Mouse (Mus musculus) midbrain, embryonic 13.5 days (tissue): Measurements from ENCODE around the gene E330017A01Rik. TPM values are rescaled to one million over a fixed set of nuclear protein-coding genes. Genes with fewer than 3 reads are reported as not detected.

Experiments
- ATAC-seq: fragments of 200-750 bp; cut with Nextera tagmentation; 2 replicates; pipeline ENCODE4 v1.8.0; 2017; ENCODE audit warnings: mild to moderate bottlenecking, moderate TSS enrichment, moderate library complexity
- H3K27ac ChIP-seq: fragments of 300-500 bp; sonication (generic); 2 replicates; pipeline ENCODE4 v1.5.1; 2015; ENCODE audit warnings: inconsistent platforms, mild to moderate bottlenecking, moderate library complexity
- H3K27me3 ChIP-seq: fragments of 300-500 bp; sonication (generic); 2 replicates; pipeline ENCODE4 v1.6.1; 2015; ENCODE audit warnings: mild to moderate bottlenecking, inconsistent platforms
- H3K36me3 ChIP-seq: fragments of 300-500 bp; sonication (generic); 2 replicates; pipeline ENCODE4 v1.6.1; 2015; ENCODE audit warnings: mild to moderate bottlenecking, inconsistent platforms
- H3K4me1 ChIP-seq: fragments of 300-500 bp; sonication (generic); replicated peaks from 2 replicates; pipeline ENCODE4 v1.6.1; 2015; ENCODE audit warnings: inconsistent platforms
- H3K4me2 ChIP-seq: fragments of 300-500 bp; sonication (generic); replicated peaks from 2 replicates; pipeline ENCODE4 v1.6.1; 2015; ENCODE audit warnings: moderate library complexity, mild to moderate bottlenecking, inconsistent platforms
- H3K4me3 ChIP-seq: fragments of 300-500 bp; sonication (generic); replicated peaks from 2 replicates; pipeline ENCODE4 v1.5.1; 2015; ENCODE audit warnings: mild to moderate bottlenecking, inconsistent platforms
- H3K9ac ChIP-seq: fragments of 300-500 bp; sonication (generic); replicated peaks from 2 replicates; pipeline ENCODE4 v1.6.1; 2015; ENCODE audit warnings: mild to moderate bottlenecking, inconsistent platforms
- H3K9me3 ChIP-seq: fragments of 300-500 bp; sonication (generic); 2 replicates; pipeline ENCODE4 v1.6.1; 2016; ENCODE audit warnings: mild to moderate bottlenecking, inconsistent platforms
- WGBS: fragments of 180-500 bp; shearing (Covaris S2); methylation state at CpG from one replicate; pipeline ENCODE4 v1.1.7; 2015; 5-methylcytosine and 5-hydroxymethylcytosine counted together
- polyA plus RNA-seq: library from polyadenylated mRNA; unstranded; fragments of >200 nt; fragmentation: Nextera tagmentation; extraction: Ambion mirVana; gene quantifications from 2 replicates; pipeline ENCODE4 v1.2.1, GENCODE M21; 2015

Gene E330017A01Rik
- polyA plus RNA-seq: not detected in 2 replicates

- ATAC-seq: no peak
- no peaks in the 10 kb centered on the region for H3K36me3 ChIP-seq
- WGBS: 87% methylated on average over 3 of the region's 3 CpGs
- H3K9ac ChIP-seq: no peak within 1 kb of the TSS
- no peaks in the 10 kb centered on the region for H3K4me1 ChIP-seq
- no peaks in the 10 kb centered on the region for H3K9me3 ChIP-seq
- H3K27me3 ChIP-seq: no peaks in the 10 kb centered on the region
- no peak within 1 kb of the TSS for H3K4me2 ChIP-seq
- H3K4me3 ChIP-seq: no peak within 1 kb of the TSS
- no peak within 1 kb of the TSS for H3K27ac ChIP-seq
Observed at GRCm38 (mm10) chr16:58638689-58639175, at the start of gene E330017A01Rik. E330017A01Rik (minus strand) TSS chr16:58638739.

DNA sequence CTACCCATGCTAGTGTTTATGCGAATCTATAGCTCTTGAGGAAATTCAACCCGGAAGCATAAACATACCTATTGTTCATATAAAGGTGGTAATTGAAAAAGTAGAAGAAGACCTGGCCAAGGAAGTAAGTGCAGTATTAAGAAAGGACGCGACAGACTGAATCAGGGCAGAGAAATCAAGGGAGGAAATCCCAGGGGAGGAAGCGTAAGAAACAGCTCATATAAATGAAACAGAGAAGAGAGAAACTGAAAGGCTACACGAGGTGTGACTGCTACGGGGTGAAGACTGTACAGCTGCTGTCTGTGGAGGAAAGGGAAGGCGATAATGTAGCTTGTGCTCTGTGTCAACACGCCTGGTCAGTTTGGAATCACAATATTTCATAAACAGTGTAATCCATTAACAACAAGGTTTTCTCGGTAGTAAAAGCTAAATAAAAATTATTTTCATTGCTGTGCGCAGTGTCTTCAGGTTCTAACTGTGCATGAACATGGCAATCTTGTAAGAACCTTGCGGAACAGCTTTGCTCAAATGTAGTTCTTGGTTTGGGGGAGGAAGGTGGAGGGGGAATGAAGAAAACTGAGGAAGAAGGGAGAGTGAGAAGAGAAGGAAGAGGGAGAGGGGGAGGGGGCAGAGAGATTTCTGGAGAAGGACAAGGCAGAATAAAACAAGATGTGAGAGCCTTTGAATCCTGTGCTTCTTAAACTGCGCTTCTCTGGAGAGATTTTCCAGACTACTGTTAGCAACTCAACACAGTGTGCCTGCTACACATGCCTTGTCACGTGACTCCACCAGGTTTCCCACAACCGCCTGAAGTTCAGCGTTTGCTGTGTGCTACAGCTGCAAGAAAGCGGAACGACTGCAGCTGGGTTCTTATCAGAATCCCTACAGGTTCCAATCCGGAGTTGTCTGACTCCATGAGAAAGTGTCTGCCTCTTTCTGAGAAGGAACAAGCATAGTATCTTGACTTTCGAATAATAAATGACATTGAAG lies 47.3 kb upstream of the E330017A01Rik start:
- no peak overlapping the region for H3K27ac ChIP-seq

DNA sequence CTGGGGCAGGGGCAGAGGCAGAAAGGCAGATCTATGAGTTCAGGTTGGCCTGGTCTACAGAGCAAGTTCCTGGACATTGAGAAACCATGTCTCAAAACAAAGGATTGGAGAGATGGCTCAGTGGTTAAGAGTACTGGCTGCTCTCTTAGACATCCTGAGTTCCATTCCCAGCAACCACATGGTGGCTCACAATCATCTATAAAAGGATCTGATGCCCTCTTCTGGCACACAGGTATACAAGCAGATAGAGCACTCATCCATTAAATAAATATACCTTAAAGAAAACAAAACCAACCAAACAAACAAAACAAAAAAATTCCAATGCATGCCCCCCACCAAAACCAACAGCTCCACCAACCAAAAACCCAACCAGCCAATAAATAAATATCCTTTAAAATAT lies 46.0 kb upstream of the E330017A01Rik start:
- Histone ChIP-seq H3K36me3 (peaks cover 6% of the 10 kb centered on the region), H3K9ac (no peak overlapping the region), H3K4me1 (no peaks in the 10 kb centered on the region), H3K4me2 (no peak overlapping the region), H3K9me3 (no peaks in the 10 kb centered on the region), H3K4me3 (no peak overlapping the region), H3K27me3 (no peaks in the 10 kb centered on the region), H3K27ac (no peak overlapping the region)
- ATAC-seq: no peak

More for the DNA sequence above, 47.3 kb upstream of the E330017A01Rik start:
- ATAC-seq: no peak
- WGBS: 84% methylated on average over 20 of the region's 20 CpGs
- Histone ChIP-seq H3K27me3 (no peaks in the 10 kb centered on the region), H3K4me1 (no peaks in the 10 kb centered on the region), H3K9ac (no peak overlapping the region), H3K4me3 (no peak overlapping the region), H3K9me3 (no peaks in the 10 kb centered on the region), H3K4me2 (no peak overlapping the region), H3K36me3 (peaks cover under 1% of the 10 kb centered on the region; the same call in 1 of the 2 replicates)

DNA sequence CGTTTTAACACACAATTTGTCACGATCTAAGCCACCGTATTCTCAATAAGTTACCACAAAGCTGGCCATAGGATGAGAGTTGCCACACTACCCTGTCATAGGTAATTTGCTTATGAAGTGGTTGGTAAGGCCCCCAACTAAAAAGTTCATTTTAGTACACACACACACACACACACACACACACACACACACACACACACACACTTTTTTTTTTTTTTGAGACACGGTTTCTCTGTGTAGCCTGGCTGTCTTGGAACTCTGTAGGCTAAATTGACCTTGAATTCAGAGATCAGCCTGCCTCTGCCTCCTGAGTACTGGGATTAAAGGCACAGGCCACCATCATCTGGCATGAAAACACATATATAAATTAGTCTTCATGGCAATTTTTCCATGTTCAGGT lies 45.4 kb upstream of the E330017A01Rik start:
- H3K9ac ChIP-seq: no peak overlapping the region
- no peak overlapping the region for H3K27ac ChIP-seq
- peaks cover 6% of the 10 kb centered on the region for H3K36me3 ChIP-seq
- H3K4me3 ChIP-seq: no peak overlapping the region
- no peak overlapping the region for H3K4me2 ChIP-seq
- no peak for ATAC-seq
- no peaks in the 10 kb centered on the region for H3K27me3 ChIP-seq
- WGBS: 92% methylated on average over 4 of the region's 4 CpGs
- no peaks in the 10 kb centered on the region for H3K4me1 ChIP-seq
- H3K9me3 ChIP-seq: no peaks in the 10 kb centered on the region

DNA sequence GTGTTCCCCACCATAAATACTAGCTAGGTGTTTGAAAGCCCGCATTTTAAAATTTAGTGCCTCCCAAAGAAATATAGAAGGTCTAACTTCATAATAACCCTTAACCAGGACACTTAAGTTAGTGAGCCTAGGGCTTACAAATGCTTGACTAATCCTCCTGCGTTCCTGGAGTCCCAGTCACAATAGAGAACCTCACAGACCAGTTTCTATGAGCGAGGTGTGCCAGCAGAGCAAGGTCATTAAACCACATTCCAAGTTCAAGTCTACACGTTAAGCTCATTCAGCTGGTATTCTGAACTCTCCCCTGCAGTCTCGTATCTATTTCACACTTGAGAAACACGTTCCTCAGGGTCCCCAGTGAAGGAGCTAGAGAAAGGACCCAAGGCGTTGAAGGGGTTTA lies 44.3 kb upstream of the E330017A01Rik start:
- WGBS: 85% methylated on average over 7 of the region's 7 CpGs
- no peak for ATAC-seq
- no peak overlapping the region for H3K9ac ChIP-seq
- H3K4me3 ChIP-seq: no peak overlapping the region
- no peaks in the 10 kb centered on the region for H3K27me3 ChIP-seq
- H3K27ac ChIP-seq: no peak overlapping the region
- H3K4me2 ChIP-seq: no peak overlapping the region
- H3K9me3 ChIP-seq: no peaks in the 10 kb centered on the region
- H3K36me3 ChIP-seq: peaks cover 9% of the 10 kb centered on the region
- no peaks in the 10 kb centered on the region for H3K4me1 ChIP-seq

GRCm38 (mm10) chr16:58682046-58682445 lies 43.5 kb upstream of the E330017A01Rik start:
- H3K9ac ChIP-seq: no peak overlapping the region
- no peak overlapping the region for H3K27ac ChIP-seq
- peaks cover 16% of the 10 kb centered on the region for H3K36me3 ChIP-seq
- no peaks in the 10 kb centered on the region for H3K4me1 ChIP-seq
- H3K4me3 ChIP-seq: no peak overlapping the region
- H3K4me2 ChIP-seq: no peak overlapping the region
- no peak for ATAC-seq
- H3K9me3 ChIP-seq: no peaks in the 10 kb centered on the region
- H3K27me3 ChIP-seq: no peaks in the 10 kb centered on the region
- WGBS: 90% methylated on average over 6 of the region's 6 CpGs

DNA sequence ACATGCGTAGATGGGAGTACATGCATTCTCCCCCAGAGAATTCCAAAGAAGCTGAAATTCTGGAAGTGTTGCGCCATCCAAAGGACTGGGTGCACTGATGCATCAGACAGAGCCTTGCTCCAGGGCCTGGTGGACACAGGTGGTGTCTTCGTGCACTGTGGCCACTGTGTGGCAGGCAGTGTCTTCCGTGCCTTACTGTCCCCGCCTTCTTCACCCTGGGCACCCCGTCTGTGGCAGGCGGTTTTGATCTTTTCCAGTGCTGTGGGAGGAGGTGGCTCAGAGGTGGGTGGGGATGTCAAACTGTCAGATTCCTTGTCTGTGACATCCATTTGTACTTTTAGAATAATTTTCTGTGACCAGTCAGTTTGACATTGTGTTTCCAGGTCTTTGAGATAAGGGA lies 40.1 kb upstream of the E330017A01Rik start:
- no peak for ATAC-seq
- Histone ChIP-seq H3K4me2 (no peak overlapping the region), H3K27me3 (no peaks in the 10 kb centered on the region), H3K4me3 (no peak overlapping the region), H3K36me3 (peaks cover 36% of the 10 kb centered on the region), H3K9me3 (no peaks in the 10 kb centered on the region), H3K9ac (no peak overlapping the region), H3K4me1 (no peaks in the 10 kb centered on the region), H3K27ac (no peak overlapping the region)
- 83% methylated on average over 7 of the region's 7 CpGs for WGBS

- Histone ChIP-seq H3K9me3 (no peaks in the 10 kb centered on the region), H3K4me1 (no peaks in the 10 kb centered on the region), H3K4me3 (no peak overlapping the region), H3K9ac (no peak overlapping the region), H3K4me2 (no peak overlapping the region), H3K27ac (no peak overlapping the region), H3K36me3 (peaks cover 44% of the 10 kb centered on the region), H3K27me3 (no peaks in the 10 kb centered on the region)
- ATAC-seq: no peak
- WGBS: 83% methylated on average over 5 of the region's 5 CpGs
Observed at GRCm38 (mm10) chr16:58677491-58677890, 39.0 kb upstream of the E330017A01Rik start.

DNA sequence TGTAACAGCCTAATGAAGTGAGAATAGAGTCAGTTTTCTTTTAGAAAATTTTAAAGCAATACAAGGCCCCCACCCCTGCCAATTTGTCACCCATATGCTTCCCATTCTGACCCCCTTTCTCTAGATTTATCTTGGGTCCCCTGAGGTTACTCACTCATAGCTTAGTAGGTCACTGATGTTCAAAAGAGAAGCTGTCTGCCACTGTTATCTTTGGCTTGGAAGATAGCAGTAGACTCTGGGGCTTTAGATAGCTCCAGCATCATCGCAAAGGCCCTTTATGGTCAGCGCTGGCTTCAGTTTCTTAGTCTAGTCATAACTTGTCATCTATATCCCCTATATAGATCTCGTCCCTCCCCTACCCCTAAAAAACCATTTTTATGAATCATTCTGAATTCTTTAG lies 38.1 kb upstream of the E330017A01Rik start:
- Histone ChIP-seq H3K27me3 (no peaks in the 10 kb centered on the region), H3K27ac (no peak overlapping the region), H3K9ac (no peak overlapping the region), H3K9me3 (no peaks in the 10 kb centered on the region), H3K4me1 (peaks cover under 1% of the 10 kb centered on the region; the same call in 1 of the 2 replicates), H3K36me3 (peaks cover 44% of the 10 kb centered on the region), H3K4me2 (no peak overlapping the region), H3K4me3 (no peak overlapping the region)
- WGBS: 94% methylated on average over 3 of the region's 3 CpGs
- ATAC-seq: no peak

GRCm38 (mm10) chr16:58676156-58676555 lies 37.6 kb upstream of the E330017A01Rik start:
- Histone ChIP-seq H3K9me3 (no peaks in the 10 kb centered on the region), H3K27ac (no peak overlapping the region), H3K4me2 (no peak overlapping the region), H3K9ac (no peak overlapping the region), H3K36me3 (peaks cover 44% of the 10 kb centered on the region), H3K4me3 (no peak overlapping the region), H3K4me1 (peaks cover 5% of the 10 kb centered on the region), H3K27me3 (no peaks in the 10 kb centered on the region)
- no peak for ATAC-seq
- WGBS: 89% methylated on average over 7 of the region's 7 CpGs

- peaks cover 9% of the 10 kb centered on the region for H3K4me1 ChIP-seq
- WGBS: 94% methylated on average over 13 of the region's 13 CpGs
Observed at GRCm38 (mm10) chr16:58675256-58675655, 36.7 kb upstream of the E330017A01Rik start.

DNA sequence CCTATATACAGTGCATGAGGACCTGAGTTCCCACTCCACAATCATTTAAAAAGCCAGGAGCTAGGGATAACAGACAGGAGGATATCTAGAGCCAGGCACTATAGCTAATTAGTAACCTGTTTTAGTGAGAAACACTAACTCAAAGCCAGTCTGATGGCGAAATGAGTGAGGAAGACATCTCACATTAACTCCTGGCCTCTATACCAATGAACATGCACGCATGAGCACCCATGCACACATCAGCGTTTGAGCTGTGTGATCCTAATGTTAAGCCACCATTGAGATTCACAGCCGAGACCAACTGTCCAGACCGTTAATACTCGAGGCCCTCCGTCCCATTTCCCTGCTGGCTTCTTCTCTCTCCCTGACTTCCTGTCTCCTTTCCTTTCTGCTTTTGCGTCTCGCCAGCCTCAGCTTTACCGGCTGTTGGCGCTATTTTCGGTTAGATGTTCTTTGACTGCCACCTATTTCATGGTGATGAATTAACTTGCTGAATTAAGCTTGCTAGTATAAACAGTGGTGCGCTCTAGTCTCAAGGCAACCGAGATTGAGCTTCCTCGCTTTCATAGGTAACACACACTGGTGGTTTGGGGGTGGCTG lies 35.4 kb upstream of the E330017A01Rik start:
- Histone ChIP-seq H3K4me1 (peaks cover 9% of the 10 kb centered on the region), H3K4me2 (no peak overlapping the region), H3K9ac (no peak overlapping the region), H3K9me3 (no peaks in the 10 kb centered on the region), H3K4me3 (no peak overlapping the region), H3K27me3 (no peaks in the 10 kb centered on the region; the same call in 1 of the 2 replicates), H3K27ac (no peak overlapping the region), H3K36me3 (peaks cover 39% of the 10 kb centered on the region)
- ATAC-seq: no peak
- 93% methylated on average over 15 of the region's 15 CpGs for WGBS

More at GRCm38 (mm10) chr16:58675256-58675655, 36.7 kb upstream of the E330017A01Rik start:
- no peak for ATAC-seq
- Histone ChIP-seq H3K4me2 (no peak overlapping the region), H3K27me3 (no peaks in the 10 kb centered on the region), H3K27ac (no peak overlapping the region), H3K36me3 (peaks cover 39% of the 10 kb centered on the region), H3K9me3 (no peaks in the 10 kb centered on the region), H3K9ac (no peak overlapping the region), H3K4me3 (no peak overlapping the region)
